ENCODE assay signal across 9 mouse cellular contexts in the genomic region with DNA sequence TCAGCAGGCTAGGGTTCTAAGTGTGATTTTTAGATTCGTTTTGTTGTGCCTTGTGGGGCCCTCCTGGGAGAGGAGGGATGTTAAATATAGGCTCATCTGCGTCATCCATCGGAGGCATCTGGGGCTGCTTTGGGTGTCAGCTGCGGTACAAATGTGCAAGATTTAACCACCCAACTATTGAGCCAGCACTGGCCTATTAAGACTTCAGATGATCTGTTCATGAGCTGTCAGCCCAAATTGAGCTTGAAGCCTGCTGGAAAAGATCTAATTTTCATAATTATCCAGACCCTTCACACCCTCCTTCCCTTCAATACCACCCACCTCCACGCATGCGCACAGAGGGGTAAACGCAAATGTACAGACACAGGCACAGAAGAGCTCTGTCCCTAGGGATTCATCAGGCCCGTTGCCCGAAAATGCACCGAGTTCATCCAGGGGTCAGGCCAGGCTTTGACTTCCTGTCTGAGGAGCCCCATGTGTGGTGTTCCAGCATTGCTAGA.
DNase-seq lines count a peak whose midpoint lies in the region; ATAC-seq and TF ChIP-seq lines count a peak whose summit lies in the region.
"Had no signal": no experiment of that assay in that cellular context is flagged by ENCODE, and none has a peak within 500 bp of the region (broad histone marks: within the 10 kb centered on the region; RNA-seq: fewer than 3 reads in every experiment).

No protein-coding gene starts in this region.

- TF ChIP-seq CTCF in stomach, postnatal 0 days (IDR thresholded peaks at IDR 0.05; ENCODE audit: low read depth), result no peak

- H3K4me3 ChIP-seq in midbrain, embryonic 10.5 days, result no peak overlapping the region
- H3K4me3 ChIP-seq in midbrain, embryonic 16.5 days (ENCODE audit: low read depth, low read length), result no peak overlapping the region
- no peak overlapping the region for H3K4me3 ChIP-seq in hindbrain, embryonic 10.5 days
- H3K4me3 ChIP-seq in midbrain, embryonic 13.5 days (replicated peaks), result no peak overlapping the region
- no peak overlapping the region for H3K4me3 ChIP-seq in stomach, postnatal 0 days (ENCODE audit: low read depth, low read length)

- no peak overlapping the region for H3K4me2 ChIP-seq in midbrain, embryonic 16.5 days (ENCODE audit: low read length)
- H3K4me2 ChIP-seq in midbrain, embryonic 13.5 days (replicated peaks), result 0 out of 2 replicates have a peak overlapping the region, but pooled peaks have one; percentile 5
- H3K4me2 ChIP-seq in stomach, postnatal 0 days (replicated peaks; ENCODE audit: low read depth), result no peak overlapping the region

- no peaks in the 10 kb centered on the region for H3K36me3 ChIP-seq in midbrain, embryonic 10.5 days
- H3K36me3 ChIP-seq in midbrain, embryonic 16.5 days (ENCODE audit: control insufficient read depth, insufficient read depth, low read length), result no peaks in the 10 kb centered on the region
- no peaks in the 10 kb centered on the region for H3K36me3 ChIP-seq in hindbrain, embryonic 10.5 days
- H3K36me3 ChIP-seq in midbrain, embryonic 13.5 days, result no peaks in the 10 kb centered on the region
- no peaks in the 10 kb centered on the region for H3K36me3 ChIP-seq in stomach, postnatal 0 days (ENCODE audit: control insufficient read depth, insufficient read depth, low read length)
- H3K36me3 ChIP-seq: G1E had no signal

- no peak for TF ChIP-seq EP300 in stomach, postnatal 0 days (optimal IDR thresholded peaks at IDR 0.05)

- DNase-seq in midbrain, embryonic 10.5 days (ENCODE audit: low spot score), result peak; percentile 16
- DNase-seq in hindbrain, embryonic 10.5 days (ENCODE audit: low spot score), result peak; percentile 51
- peak; percentile 9 to 20 for DNase-seq in layer of hippocampus, postnatal 14 days (ENCODE audit: low spot score in 2 of 2)
- peak; percentile 23 for DNase-seq in stomach, postnatal 0 days (ENCODE audit: low spot score)
- DNase-seq in ovary, postnatal 36 days (ENCODE audit: low spot score), result no peak

- no peak overlapping the region for H3K9ac ChIP-seq in midbrain, embryonic 16.5 days (ENCODE audit: low read depth, low read length)
- no peak overlapping the region for H3K9ac ChIP-seq in midbrain, embryonic 13.5 days (replicated peaks)
- H3K9ac ChIP-seq in stomach, postnatal 0 days (ENCODE audit: low read length), result no peak overlapping the region

- no peaks in the 10 kb centered on the region for H3K27me3 ChIP-seq in midbrain, embryonic 10.5 days (ENCODE audit: low read depth, poor library complexity, severe bottlenecking)
- H3K27me3 ChIP-seq in midbrain, embryonic 16.5 days (ENCODE audit: control insufficient read depth, insufficient read depth, low read depth, low read length), result no peaks in the 10 kb centered on the region
- no peaks in the 10 kb centered on the region for H3K27me3 ChIP-seq in hindbrain, embryonic 10.5 days (ENCODE audit: insufficient read depth, poor library complexity, severe bottlenecking)
- H3K27me3 ChIP-seq in midbrain, embryonic 13.5 days, result no peaks in the 10 kb centered on the region
- no peaks in the 10 kb centered on the region for H3K27me3 ChIP-seq in stomach, postnatal 0 days (ENCODE audit: control insufficient read depth, insufficient read depth, low read length)

- no peaks in the 10 kb centered on the region for H3K9me3 ChIP-seq in midbrain, embryonic 10.5 days (replicated peaks)
- no peaks in the 10 kb centered on the region for H3K9me3 ChIP-seq in midbrain, embryonic 16.5 days (replicated peaks; ENCODE audit: control insufficient read depth, low read length, poor library complexity, severe bottlenecking)
- H3K9me3 ChIP-seq in hindbrain, embryonic 10.5 days, result no peaks in the 10 kb centered on the region
- H3K9me3 ChIP-seq in midbrain, embryonic 13.5 days, result no peaks in the 10 kb centered on the region
- H3K9me3 ChIP-seq in stomach, postnatal 0 days (ENCODE audit: control insufficient read depth, low read length), result no peaks in the 10 kb centered on the region
- H3K9me3 ChIP-seq: G1E had no signal

- 79% methylated on average over 10 of the region's 10 CpGs for WGBS in midbrain, embryonic 10.5 days
- 38% methylated on average over 10 of the region's 10 CpGs for WGBS in midbrain, embryonic 16.5 days
- 61% methylated on average over 10 of the region's 10 CpGs for WGBS in hindbrain, embryonic 10.5 days
- 47% methylated on average over 10 of the region's 10 CpGs for WGBS in midbrain, embryonic 13.5 days
- WGBS in stomach, postnatal 0 days, result 50% methylated on average over 10 of the region's 10 CpGs

- H3K27ac ChIP-seq in midbrain, embryonic 10.5 days (replicated peaks), result no peak overlapping the region
- no peak overlapping the region for H3K27ac ChIP-seq in midbrain, embryonic 16.5 days (ENCODE audit: low read length)
- H3K27ac ChIP-seq in hindbrain, embryonic 10.5 days, result no peak overlapping the region
- peak overlapping the region; percentile 30; the same call in 1 of the 2 replicates for H3K27ac ChIP-seq in midbrain, embryonic 13.5 days
- no peak overlapping the region for H3K27ac ChIP-seq in stomach, postnatal 0 days (replicated peaks)

- ATAC-seq in midbrain, embryonic 16.5 days, result no peak
- peak; percentile 78 for ATAC-seq in frontal cortex, adult (ENCODE audit: low TSS enrichment)
- ATAC-seq in midbrain, embryonic 13.5 days, result no peak
- ATAC-seq in stomach, postnatal 0 days (ENCODE audit: low FRiP score, low TSS enrichment), result peak; percentile 45; the same call in 1 of the 2 replicates

- peaks cover 23% of the 10 kb centered on the region for H3K4me1 ChIP-seq in midbrain, embryonic 10.5 days
- H3K4me1 ChIP-seq in midbrain, embryonic 16.5 days (ENCODE audit: control insufficient read depth, insufficient read depth, low read length), result peaks cover 4% of the 10 kb centered on the region
- H3K4me1 ChIP-seq in hindbrain, embryonic 10.5 days (replicated peaks), result peaks cover 37% of the 10 kb centered on the region
- peaks cover 28% of the 10 kb centered on the region for H3K4me1 ChIP-seq in midbrain, embryonic 13.5 days (replicated peaks)
- H3K4me1 ChIP-seq in stomach, postnatal 0 days (replicated peaks; ENCODE audit: control insufficient read depth, insufficient read depth), result no peaks in the 10 kb centered on the region

Comparison
In these comparisons a context has a peak if more than half of its experiments do, and no peak if none do; other contexts are left out.
1. ATAC-seq: peak in frontal cortex, adult (single experiment) and stomach, postnatal 0 days (single experiment); none in midbrain, embryonic 16.5 days (single experiment) and midbrain, embryonic 13.5 days (single experiment).